Mouse (Mus musculus) gastrocnemius, postnatal 4 days (tissue): Measurements from ENCODE around the gene Asb16. TPM values are rescaled to one million over a fixed set of nuclear protein-coding genes. Genes with fewer than 3 reads are reported as not detected.

ENCODE experiments used
- microRNA-seq: library from miRNA; unstranded; fragments of <30 nt; microRNA quantifications from one replicate; pipeline ENCODE4 v1.2.0, GENCODE M21; 2021
- total RNA-seq, 2 experiments: library from RNA; stranded (reverse); gene quantifications; 2 replicates each; pipeline ENCODE4 v1.2.3; 2021

Asb16 gene
- total RNA-seq, 2 experiments from 2014 or later = 25.7 to 31.1 TPM

Small RNA genes lying within 50 kb of the gene (microRNA-seq; reads per million reads assigned to microRNA genes)
- not detected for gene Mir8101

Other genes starting within 250 kb of the Asb16 start
- 10 to 100 TPM; 55.8 to 95.9 TPM for gene Mpp3, start 240.3 kb upstream of the Asb16 start, total RNA-seq
- gene Cd300lg, start 227.2 kb upstream of the Asb16 start, total RNA-seq = 10 to 100 TPM; 12.8 to 13.2 TPM
- gene Mpp2, start 180.2 kb upstream of the Asb16 start, total RNA-seq = 1 to 10 TPM; 1.7 to 2.5 TPM
- not detected for gene Ppy, start 167.4 kb upstream of the Asb16 start, total RNA-seq
- gene Pyy, start 160.9 kb upstream of the Asb16 start, total RNA-seq = not detected
- under 1 TPM in 1 of 2 experiments, not detected in 1; 0.13 TPM for gene Nags, start 123.2 kb upstream of the Asb16 start, total RNA-seq
- gene Tmem101, start 112.3 kb upstream of the Asb16 start, total RNA-seq = 10 to 100 TPM; 15.1 to 16.1 TPM
- gene Lsm12, start 83.4 kb upstream of the Asb16 start, total RNA-seq = 10 to 100 TPM; 75.1 to 78.3 TPM
- gene G6pc3, start 79.1 kb upstream of the Asb16 start, total RNA-seq = 10 to 100 TPM; 28.1 to 32.0 TPM
- 100 to 1,000 TPM; 110 to 112 TPM for gene Hdac5, start 38.6 kb upstream of the Asb16 start, total RNA-seq
- gene BC030867, start 19.9 kb upstream of the Asb16 start, total RNA-seq = 1 to 10 TPM; 2.3 to 2.6 TPM
- 10 to 100 TPM; 25.9 to 26.3 TPM for gene Tmub2, start 16.2 kb downstream of the Asb16 start, total RNA-seq
- gene Atxn7l3, start 27.9 kb downstream of the Asb16 start, total RNA-seq = 10 to 100 TPM; 40.3 to 40.9 TPM
- gene Ubtf, start 51.0 kb downstream of the Asb16 start, total RNA-seq = 10 to 100 TPM; 85.8 to 98.3 TPM
- gene Slc4a1, start 97.5 kb downstream of the Asb16 start, total RNA-seq = 1 to 10 TPM; 2.5 to 7.2 TPM
- gene Rundc3a, start 124.7 kb downstream of the Asb16 start, total RNA-seq = 1 to 10 TPM; 1.3 to 1.4 TPM
- 10 to 100 TPM; 54.5 to 66.3 TPM for gene Slc25a39, start 139.2 kb downstream of the Asb16 start, total RNA-seq
- 100 to 1,000 TPM; 129 to 130 TPM for gene Grn, start 161.6 kb downstream of the Asb16 start, total RNA-seq
- 10 to 100 TPM; 27.4 to 43.6 TPM for gene Fam171a2, start 178.9 kb downstream of the Asb16 start, total RNA-seq
- gene Itga2b, start 201.4 kb downstream of the Asb16 start, total RNA-seq = 1 to 10 TPM; 3.2 to 4.7 TPM